Mouse (Mus musculus): ENCODE measurements at regions not wholly inside any gene's neighbourhood (a gene's known extent, or its start where the extent isn't known, plus 50 kb on each side); places are given as distances from the start of the nearest gene placed in this dataset.

DNA sequence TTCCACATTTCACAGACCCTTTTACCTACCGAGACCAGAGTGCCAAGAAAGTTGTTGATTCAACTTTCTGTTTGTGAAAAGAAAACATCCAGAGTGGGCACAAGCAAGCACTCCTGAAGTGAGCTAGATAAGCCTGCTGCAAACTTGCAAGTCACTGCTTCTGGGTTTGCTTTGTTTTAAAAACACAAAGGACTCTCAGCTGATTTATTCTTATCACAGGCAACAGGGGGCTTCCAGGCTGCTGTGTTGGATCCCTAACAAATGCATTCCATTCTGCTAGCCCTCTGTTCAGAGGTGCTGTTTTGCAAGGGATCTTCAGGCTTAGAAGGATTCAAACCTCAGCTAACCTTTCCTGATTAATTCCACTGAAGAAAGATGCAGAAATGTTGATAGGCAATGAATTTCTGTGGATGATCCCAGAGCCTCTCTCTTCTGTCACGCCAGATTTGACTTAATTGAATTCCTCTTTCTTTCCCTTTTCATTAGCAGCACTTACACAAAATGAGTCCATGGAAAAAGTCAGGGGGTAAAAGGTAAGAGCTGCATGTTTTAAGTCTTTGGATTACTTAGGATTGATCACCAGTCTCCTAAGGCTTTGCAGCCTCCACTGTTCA lies 103.7 kb upstream of the Col8a1 start:
- TF ChIP-seq POLR2A (IDR thresholded peaks at IDR 0.05; ENCODE audit: extremely low read depth, insufficient read depth, low read length) (no peak), CTCF (IDR thresholded peaks at IDR 0.05; ENCODE audit: low read depth, low read length) (no peak)
